Mouse (Mus musculus) lung, adult 2 months (tissue): ENCODE measurements around the gene Lrtm2. TPM values are rescaled to one million over a fixed set of nuclear protein-coding genes. Genes with fewer than 3 reads are reported as not detected.
"Not testable (repeated sequence)": the region's sequence is repeated elsewhere in the genome, so short reads cannot be mapped to it uniquely, and the experiment has no call there.

Source experiments
- DNase-seq: peaks from one replicate; pipeline ENCODE4 v3.0.0; 2022
- H3K4me1 ChIP-seq: fragments of 200-500 bp; 2 replicates; pipeline ENCODE4 v1.6.1; 2011; ENCODE audit warnings: low read length; ENCODE audit not compliant: control insufficient read depth, insufficient read depth
- H3K4me3 ChIP-seq: fragments of 200-500 bp; replicated peaks from 2 replicates; pipeline ENCODE3; 2011; ENCODE audit warnings: low read depth, mild to moderate bottlenecking, control low read depth, low read length; ENCODE audit errors: extremely low read depth
- CTCF ChIP-seq: fragments of 200-500 bp; IDR thresholded peaks from 2 replicates; pipeline ENCODE4 v1.5.1; 2011; ENCODE audit warnings: mild to moderate bottlenecking, low read length, control low read depth; ENCODE audit not compliant: insufficient read depth
- POLR2A ChIP-seq: fragments of 200-500 bp; IDR thresholded peaks from 2 replicates; pipeline ENCODE4 v1.6.1; 2011; ENCODE audit warnings: low read depth, mild to moderate bottlenecking, control low read depth, low read length, borderline replicate concordance; ENCODE audit errors: extremely low read depth
- WGBS: fragments of 180-500 bp; shearing (Covaris S2); methylation state at CpG from one replicate; pipeline ENCODE4 v1.1.7; 2018; 5-methylcytosine and 5-hydroxymethylcytosine counted together
- polyA plus RNA-seq: library from polyadenylated mRNA; depleted of rRNA; stranded (reverse); fragments of >200 nt; gene quantifications from 2 replicates; pipeline ENCODE4 v1.2.3, GENCODE M21; 2012

The Lrtm2 gene
- polyA plus RNA-seq, 1 experiment, result 11.5 TPM

DNA sequence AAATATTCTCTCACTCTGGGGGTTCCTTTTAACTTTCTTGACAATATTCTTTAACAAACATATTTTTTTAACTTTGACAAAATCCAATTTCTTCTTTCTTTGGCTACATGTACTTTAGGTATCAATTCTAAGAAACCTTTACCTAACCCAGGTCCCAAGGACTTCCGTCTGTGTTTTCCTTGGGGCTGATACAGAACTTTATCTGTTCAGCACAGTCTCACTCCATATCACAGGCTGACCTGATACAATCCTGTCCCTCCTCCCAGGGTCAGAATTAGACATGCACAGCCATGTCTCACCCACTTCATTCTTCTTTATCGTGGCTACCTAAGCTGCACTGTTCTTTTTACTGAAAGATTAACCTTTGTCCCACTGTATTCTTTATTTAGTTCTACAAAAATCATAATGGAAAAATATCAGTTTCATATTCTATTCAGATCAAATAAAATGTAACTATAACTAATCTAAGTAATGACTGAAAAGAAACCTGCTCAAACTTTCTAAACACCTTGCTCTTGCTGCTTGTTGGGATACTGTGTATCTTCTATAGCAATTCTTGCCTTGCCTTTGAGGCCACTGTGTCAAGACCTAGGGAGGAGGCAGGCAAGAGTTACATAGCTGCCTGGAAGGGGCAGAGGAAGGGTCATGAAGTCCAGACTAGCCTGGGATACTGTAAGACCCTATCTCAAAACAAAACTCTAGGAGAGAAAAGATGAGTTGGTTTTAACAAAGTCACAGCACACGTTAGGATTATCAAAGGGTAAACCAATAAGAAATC is 30.5 kb upstream of the Lrtm2 start:
- Histone ChIP-seq H3K4me1 (no peaks in the 10 kb centered on the region), H3K4me3 (no peak overlapping the region)
- no peak for TF ChIP-seq CTCF
- WGBS, result 86% methylated on average over 3 of the region's 3 CpGs
- DNase-seq, result no peak

- H3K4me1 ChIP-seq, DNase-seq, H3K4me3 ChIP-seq: not testable (repeated sequence)
- WGBS, result 79% methylated on average over 6 of the region's 6 CpGs
These were observed 29.7 kb upstream of the Lrtm2 start for GRCm38 (mm10) chr6:119360250-119360649.

GRCm38 (mm10) chr6:119358020-119358571 is 27.5 kb upstream of the Lrtm2 start:
- 77% methylated on average over 8 of the region's 8 CpGs for WGBS
- Histone ChIP-seq H3K4me1 (no peaks in the 10 kb centered on the region), H3K4me3 (no peak overlapping the region)
- TF ChIP-seq CTCF, result no peak
- no peak for TF ChIP-seq POLR2A
- DNase-seq, result no peak

DNA sequence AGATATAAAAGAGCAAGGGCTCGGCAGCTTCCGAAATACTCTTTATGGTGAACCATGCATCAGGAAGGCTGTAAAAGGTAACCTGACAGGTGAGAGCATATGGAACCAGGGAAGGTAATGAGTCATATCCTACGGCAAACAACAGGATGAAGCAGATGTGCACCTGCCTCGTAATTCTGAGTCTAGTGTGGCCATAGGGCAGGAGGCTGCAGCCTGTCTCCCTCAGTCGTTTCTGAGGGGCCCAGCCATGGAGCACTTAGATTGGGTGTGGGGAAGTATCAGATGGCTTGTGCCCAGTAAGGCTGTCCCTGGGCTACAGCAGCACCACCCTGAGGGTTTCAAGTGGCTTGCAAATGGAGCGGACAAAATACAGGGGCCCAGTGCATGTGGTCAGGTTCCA is 21.9 kb upstream of the Lrtm2 start:
- Histone ChIP-seq H3K4me1 (no peaks in the 10 kb centered on the region), H3K4me3 (no peak overlapping the region)
- 84% methylated on average over 6 of the region's 6 CpGs for WGBS
- DNase-seq, result no peak
- no peak for TF ChIP-seq POLR2A
- no peak for TF ChIP-seq CTCF

DNA sequence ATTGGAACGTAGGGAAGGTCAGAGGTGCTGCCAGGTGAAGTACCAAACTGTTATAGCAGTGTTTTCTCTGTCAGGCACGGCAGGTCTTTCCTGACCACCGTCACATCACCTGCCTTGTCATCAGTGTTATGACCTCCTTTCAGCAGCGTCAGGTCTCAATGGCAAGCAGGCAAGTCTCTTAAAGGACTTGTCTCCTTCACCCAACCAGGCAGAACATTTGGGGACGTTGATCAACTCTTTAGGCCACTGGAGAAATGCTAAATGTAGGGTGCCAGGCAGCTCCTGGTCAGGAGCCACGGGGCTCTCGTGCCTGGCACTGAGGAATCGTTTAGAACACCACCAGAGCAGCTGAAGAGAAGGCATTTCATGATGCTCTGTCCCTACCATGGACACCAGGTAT is 21.1 kb upstream of the Lrtm2 start:
- no peak for DNase-seq
- TF ChIP-seq POLR2A (no peak), CTCF (no peak)
- 71% methylated on average over 8 of the region's 8 CpGs for WGBS
- no peak overlapping the region for H3K4me3 ChIP-seq
- no peaks in the 10 kb centered on the region for H3K4me1 ChIP-seq

DNA sequence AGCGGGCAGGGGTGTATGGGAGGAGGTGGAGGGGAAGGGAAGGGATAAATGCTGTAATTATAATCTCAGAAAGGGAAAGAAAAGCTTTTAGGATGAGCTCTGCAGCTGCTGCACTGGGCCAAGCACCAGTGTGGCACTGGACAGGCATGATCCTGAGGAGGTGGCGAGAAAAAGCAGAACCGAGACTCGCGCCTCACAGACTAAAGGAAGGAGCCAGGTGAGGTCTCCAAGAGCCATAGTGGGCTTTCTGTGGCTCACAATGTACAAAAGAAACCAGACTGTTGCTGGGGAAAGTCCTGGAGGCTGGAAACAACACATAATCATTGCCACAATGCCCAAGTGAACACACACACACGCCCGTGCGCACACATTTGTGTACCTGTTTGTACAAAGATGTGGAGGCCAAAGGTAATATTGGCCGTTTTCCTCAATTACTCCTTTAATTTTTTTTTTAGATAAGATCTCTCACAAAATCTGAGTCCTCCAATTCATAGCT is 20.2 kb upstream of the Lrtm2 start:
- DNase-seq, result no peak
- H3K4me3 ChIP-seq, result no peak overlapping the region
- no peaks in the 10 kb centered on the region for H3K4me1 ChIP-seq
- WGBS, result 82% methylated on average over 9 of the region's 9 CpGs
- TF ChIP-seq POLR2A, result no peak
- TF ChIP-seq CTCF, result no peak

DNA sequence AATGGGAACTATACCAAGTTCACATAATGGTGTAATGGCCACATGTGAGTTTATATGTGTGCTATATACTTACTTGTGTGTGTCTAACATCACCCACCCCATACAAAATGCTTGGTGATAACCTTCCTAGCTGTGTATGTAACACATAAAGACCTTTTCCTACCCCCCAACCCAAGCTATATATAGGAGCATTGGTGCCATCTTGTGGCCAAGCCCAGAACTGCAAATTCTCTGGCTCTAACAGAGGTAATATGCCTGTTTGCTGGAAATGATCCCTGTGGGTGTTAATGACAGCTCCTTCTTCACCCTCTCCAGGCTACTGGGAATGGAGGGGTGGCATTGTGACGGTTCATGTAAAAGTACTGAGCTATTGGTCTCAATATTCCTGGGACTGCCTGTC is 17.7 kb upstream of the Lrtm2 start:
- WGBS, result 4% methylated on average over 1 of the region's 1 CpGs
- DNase-seq, result peak; percentile 78
- no peak overlapping the region for H3K4me3 ChIP-seq
- TF ChIP-seq POLR2A (no peak), CTCF (no peak; the same call in 1 of the 2 replicates)
- no peaks in the 10 kb centered on the region for H3K4me1 ChIP-seq

DNA sequence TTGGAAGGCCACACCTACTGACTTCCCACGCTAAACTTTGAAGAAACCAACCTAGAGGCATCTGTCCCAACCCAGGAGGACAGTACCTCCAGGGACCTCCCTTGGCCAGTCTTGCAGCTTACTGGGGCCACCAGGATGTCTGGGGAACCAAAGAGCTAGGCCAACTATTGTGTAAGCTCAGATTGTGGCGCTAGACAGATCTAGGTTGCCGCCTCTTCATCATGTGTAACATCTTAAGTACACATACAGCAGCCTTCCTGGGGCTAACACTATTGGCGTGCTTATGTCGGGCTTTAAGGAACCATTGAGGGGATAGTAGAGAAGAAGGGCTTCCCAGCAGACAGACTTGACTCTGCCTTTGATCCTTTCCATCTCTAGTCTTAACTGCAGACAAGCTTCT is 17.2 kb upstream of the Lrtm2 start:
- Histone ChIP-seq H3K4me3 (no peak overlapping the region), H3K4me1 (no peaks in the 10 kb centered on the region)
- TF ChIP-seq CTCF (no peak), POLR2A (no peak)
- DNase-seq, result no peak
- WGBS, result 70% methylated on average over 5 of the region's 5 CpGs

DNA sequence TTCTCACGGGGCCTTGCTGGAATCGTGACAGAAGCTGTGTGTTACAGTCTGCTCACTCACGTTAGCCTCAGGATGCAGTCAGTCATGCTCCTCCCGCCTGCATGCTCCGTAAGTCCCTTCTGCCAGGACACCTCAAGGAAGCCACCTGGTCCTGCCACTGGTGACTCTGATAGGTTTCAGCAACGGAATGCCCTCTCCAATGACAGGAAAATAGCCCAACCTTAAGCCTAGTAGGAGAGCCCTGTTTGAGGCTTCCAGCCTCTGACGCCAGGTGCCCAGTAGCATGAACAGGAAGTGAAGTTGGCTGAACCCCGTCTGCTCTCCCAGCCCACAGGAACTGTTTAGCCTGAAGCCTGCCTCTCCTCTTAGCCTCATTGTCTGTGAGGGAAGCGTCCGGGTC is 15.7 kb upstream of the Lrtm2 start:
- H3K4me3 ChIP-seq, result no peak overlapping the region
- 40% methylated on average over 10 of the region's 10 CpGs for WGBS
- no peak for DNase-seq

GRCm38 (mm10) chr6:119341409-119341808 is 10.8 kb upstream of the Lrtm2 start:
- Histone ChIP-seq H3K4me3 (no peak overlapping the region), H3K4me1 (peaks cover 2% of the 10 kb centered on the region; the same call in 1 of the 2 replicates)
- DNase-seq, result no peak
- no peak for TF ChIP-seq CTCF
- TF ChIP-seq POLR2A, result no peak

More for the DNA sequence above, 15.7 kb upstream of the Lrtm2 start:
- TF ChIP-seq CTCF (no peak), POLR2A (no peak)
- H3K4me1 ChIP-seq, result peaks cover under 1% of the 10 kb centered on the region; the same call in 1 of the 2 replicates
